Mouse (Mus musculus) kidney, adult 2 months (tissue): ENCODE results near the gene Fam20c. TPM values are rescaled to one million over a fixed set of nuclear protein-coding genes. Genes with fewer than 3 reads are reported as not detected.

Experiments used
- DNase-seq: peaks from one replicate; pipeline ENCODE4 v3.0.0; 2021
- H3K27ac ChIP-seq: fragments of 200-500 bp; 2 replicates; pipeline ENCODE4 v1.5.1; 2012; ENCODE audit warnings: low read depth, low read length, control low read depth, inconsistent platforms; ENCODE audit not compliant: insufficient read depth
- H3K27me3 ChIP-seq: fragments of 200-500 bp; replicated peaks from 2 replicates; pipeline ENCODE4 v1.6.1; 2012; ENCODE audit warnings: mild to moderate bottlenecking, moderate library complexity, low read length, inconsistent platforms; ENCODE audit not compliant: control insufficient read depth, insufficient read depth
- H3K36me3 ChIP-seq: fragments of 200-500 bp; 2 replicates; pipeline ENCODE4 v1.6.1; 2012; ENCODE audit warnings: mild to moderate bottlenecking, moderate library complexity, low read length, inconsistent platforms; ENCODE audit not compliant: control insufficient read depth, insufficient read depth
- H3K4me1 ChIP-seq: fragments of 200-500 bp; 2 replicates; pipeline ENCODE4 v1.6.1; 2011; ENCODE audit warnings: low read length; ENCODE audit not compliant: control insufficient read depth, insufficient read depth
- H3K4me3 ChIP-seq: fragments of 200-500 bp; 2 replicates; pipeline ENCODE4 v1.5.1; 2011; ENCODE audit warnings: mild to moderate bottlenecking, low read depth, low read length, control low read depth; ENCODE audit not compliant: insufficient read depth
- CTCF ChIP-seq: fragments of 200-500 bp; conservative IDR thresholded peaks from 2 replicates; pipeline ENCODE4 v1.5.1; 2011; ENCODE audit warnings: low read depth, mild to moderate bottlenecking, control low read depth, low read length, moderate library complexity, mixed read lengths; ENCODE audit not compliant: insufficient read depth, insufficient read length
- POLR2A ChIP-seq: fragments of 200-500 bp; IDR thresholded peaks from one replicate; pipeline ENCODE4 v1.6.1; 2011; ENCODE audit warnings: low read depth, low read length, control low read depth
- WGBS: fragments of 180-500 bp; shearing (Covaris S2); methylation state at CpG from one replicate; pipeline ENCODE4 v1.1.7; 2018; 5-methylcytosine and 5-hydroxymethylcytosine counted together
- polyA plus RNA-seq: library from polyadenylated mRNA; depleted of rRNA; stranded (reverse); fragments of >200 nt; gene quantifications from 2 replicates; pipeline ENCODE4 v1.2.3, GENCODE M21; 2012

The Fam20c gene
- polyA plus RNA-seq, 1 experiment, result 49.5 TPM

GRCm38 (mm10) chr5:138819780-138820179 is 65.5 kb downstream of the Fam20c start, which contains the start of gene Gm5294:
TSS of gene Gm5294 (plus strand) at chr5:138820080.
- H3K4me1 ChIP-seq, result no peaks in the 10 kb centered on the region
- DNase-seq, result no peak
- H3K4me3 ChIP-seq, result no peak within 1 kb of the TSS
- H3K27ac ChIP-seq, result no peak within 1 kb of the TSS
- 0 out of 2 replicates have a peak, but pooled peaks cover 2% of the 10 kb centered on the region for H3K27me3 ChIP-seq
- TF ChIP-seq POLR2A, result no peak
- WGBS, result 39% methylated on average over 21 of the region's 21 CpGs
- no peaks in the 10 kb centered on the region for H3K36me3 ChIP-seq

- Histone ChIP-seq H3K27ac (no peak overlapping the region), H3K36me3 (no peaks in the 10 kb centered on the region), H3K4me3 (no peak overlapping the region), H3K4me1 (no peaks in the 10 kb centered on the region), H3K27me3 (0 out of 2 replicates have a peak, but pooled peaks cover 2% of the 10 kb centered on the region)
- TF ChIP-seq POLR2A (no peak), CTCF (no peak)
- DNase-seq, result no peak
- WGBS, result 6% methylated on average over 39 of the region's 39 CpGs
Measured at GRCm38 (mm10) chr5:138820717-138821332, 66.5 kb downstream of the Fam20c start.

- WGBS, result 53% methylated on average over 3 of the region's 3 CpGs
- H3K4me3 ChIP-seq, result no peak overlapping the region
Measured at GRCm38 (mm10) chr5:138825090-138825489, 70.8 kb downstream of the Fam20c start.

GRCm38 (mm10) chr5:138833406-138833805 is 79.1 kb downstream of the Fam20c start:
- 10% methylated on average over 6 of the region's 6 CpGs for WGBS
- Histone ChIP-seq H3K27me3 (no peaks in the 10 kb centered on the region), H3K4me3 (no peak overlapping the region), H3K27ac (no peak overlapping the region), H3K4me1 (no peaks in the 10 kb centered on the region), H3K36me3 (no peaks in the 10 kb centered on the region)
- DNase-seq, result peak; percentile 11
- TF ChIP-seq CTCF, result no peak
- no peak for TF ChIP-seq POLR2A

More at GRCm38 (mm10) chr5:138825090-138825489, 70.8 kb downstream of the Fam20c start:
- no peaks in the 10 kb centered on the region for H3K36me3 ChIP-seq
- no peak for DNase-seq
- H3K27me3 ChIP-seq, result 0 out of 2 replicates have a peak, but pooled peaks cover 2% of the 10 kb centered on the region
- no peak overlapping the region for H3K27ac ChIP-seq
- no peaks in the 10 kb centered on the region for H3K4me1 ChIP-seq
- TF ChIP-seq POLR2A, result no peak
- TF ChIP-seq CTCF, result no peak

GRCm38 (mm10) chr5:138834910-138835309 is 80.6 kb downstream of the Fam20c start:
- DNase-seq, result no peak
- Histone ChIP-seq H3K4me3 (no peak overlapping the region), H3K36me3 (no peaks in the 10 kb centered on the region), H3K27ac (no peak overlapping the region), H3K27me3 (no peaks in the 10 kb centered on the region), H3K4me1 (no peaks in the 10 kb centered on the region)
- WGBS, result 59% methylated on average over 3 of the region's 3 CpGs
- TF ChIP-seq CTCF (no peak), POLR2A (no peak)

GRCm38 (mm10) chr5:138840981-138841380 is 86.7 kb downstream of the Fam20c start:
- TF ChIP-seq CTCF (no peak), POLR2A (no peak)
- Histone ChIP-seq H3K4me1 (no peaks in the 10 kb centered on the region), H3K4me3 (no peak overlapping the region), H3K27me3 (no peaks in the 10 kb centered on the region), H3K36me3 (no peaks in the 10 kb centered on the region), H3K27ac (no peak overlapping the region)
- peak; percentile 64 for DNase-seq
- WGBS, result 65% methylated on average over 4 of the region's 4 CpGs

- whole genome bisulfite sequencing, result 53% methylated on average over 9 of the region's 9 CpGs
- no peaks in the 10 kb centered on the region for H3K27me3 ChIP-seq
- no peak for DNase-seq
- H3K4me1 ChIP-seq, result peaks cover 9% of the 10 kb centered on the region
- no peak overlapping the region for H3K27ac ChIP-seq
- TF ChIP-seq CTCF (no peak), POLR2A (no peak)
- no peak overlapping the region for H3K4me3 ChIP-seq
- H3K36me3 ChIP-seq, result no peaks in the 10 kb centered on the region
Measured at GRCm38 (mm10) chr5:138843168-138843824, 89.0 kb downstream of the Fam20c start.
